Mouse (Mus musculus) limb, embryonic 15.5 days (tissue): Measurements from ENCODE around the gene Gm17949. TPM values are rescaled to one million over a fixed set of nuclear protein-coding genes. Genes with fewer than 3 reads are reported as not detected.
A peak's percentile ranks its signal among the peaks of the same experiment; 100 is the strongest.

Source experiments
- ATAC-seq: fragments of 200-750 bp; cut with Nextera tagmentation; 2 replicates; pipeline ENCODE4 v1.8.0; 2017; ENCODE audit warnings: low read depth, moderate TSS enrichment; ENCODE audit not compliant: insufficient number of reproducible peaks, low FRiP score, low TSS enrichment
- H3K27ac ChIP-seq: fragments of 300-500 bp; sonication (generic); 2 replicates; pipeline ENCODE4 v1.5.1; 2015; ENCODE audit warnings: moderate library complexity, mild to moderate bottlenecking, inconsistent platforms
- H3K27me3 ChIP-seq: fragments of 300-500 bp; sonication (generic); 2 replicates; pipeline ENCODE4 v1.6.1; 2015; ENCODE audit warnings: inconsistent platforms
- H3K36me3 ChIP-seq: fragments of 300-500 bp; sonication (generic); 2 replicates; pipeline ENCODE4 v1.6.1; 2015; ENCODE audit warnings: inconsistent platforms
- H3K4me1 ChIP-seq: fragments of 300-500 bp; sonication (generic); 2 replicates; pipeline ENCODE4 v1.6.1; 2015; ENCODE audit warnings: inconsistent platforms
- H3K4me2 ChIP-seq: fragments of 300-500 bp; sonication (generic); 2 replicates; pipeline ENCODE4 v1.6.1; 2015; ENCODE audit warnings: mild to moderate bottlenecking, inconsistent platforms
- H3K4me3 ChIP-seq: fragments of 300-500 bp; sonication (generic); 2 replicates; pipeline ENCODE4 v1.5.1; 2015; ENCODE audit warnings: mild to moderate bottlenecking, inconsistent platforms
- H3K9ac ChIP-seq: fragments of 300-500 bp; sonication (generic); 2 replicates; pipeline ENCODE4 v1.6.1; 2015; ENCODE audit warnings: inconsistent platforms
- H3K9me3 ChIP-seq: fragments of 300-500 bp; sonication (generic); 2 replicates; pipeline ENCODE4 v1.6.1; 2016; ENCODE audit warnings: inconsistent platforms
- WGBS: fragments of 180-500 bp; shearing (Covaris S2); methylation state at CpG from one replicate; pipeline ENCODE4 v1.1.7; 2015; 5-methylcytosine and 5-hydroxymethylcytosine counted together
- polyA plus RNA-seq: library from polyadenylated mRNA; unstranded; fragments of >200 nt; fragmentation: Nextera tagmentation; extraction: Ambion mirVana; gene quantifications from 2 replicates; pipeline ENCODE4 v1.2.1, GENCODE M21; 2015

Gene Gm17949
- polyA plus RNA-seq, 1 experiment from 2014 or later: 0.37 TPM

DNA sequence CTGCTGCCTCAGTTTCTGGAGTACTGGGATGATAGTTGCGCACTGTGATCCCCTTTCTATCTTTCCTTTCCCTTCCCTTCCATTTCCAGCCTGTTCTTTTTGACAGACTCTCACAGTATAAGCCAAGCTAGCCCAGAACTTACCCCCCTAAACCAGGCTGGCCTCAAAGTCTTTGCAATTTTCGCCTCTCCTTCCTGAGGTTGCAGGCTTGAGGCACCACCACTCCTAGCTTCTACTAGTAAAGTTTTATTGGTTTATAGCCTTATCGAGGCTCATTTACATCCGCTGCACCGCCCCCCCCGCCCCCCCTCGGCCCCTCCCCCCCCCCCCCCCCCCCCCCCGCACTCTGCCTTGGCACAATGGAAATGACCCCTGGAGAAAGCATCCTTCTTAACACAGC lies 31.7 kb upstream of the Gm17949 start:
- no peak overlapping the region for H3K4me2 ChIP-seq
- H3K9me3 ChIP-seq: no peaks in the 10 kb centered on the region
- no peak overlapping the region for H3K9ac ChIP-seq
- no peak overlapping the region for H3K27ac ChIP-seq
- H3K36me3 ChIP-seq: no peaks in the 10 kb centered on the region
- no peak for ATAC-seq
- no peaks in the 10 kb centered on the region for H3K27me3 ChIP-seq
- no peak overlapping the region for H3K4me3 ChIP-seq
- 19% methylated on average over 5 of the region's 8 CpGs for WGBS
- H3K4me1 ChIP-seq: no peaks in the 10 kb centered on the region; the same call in 1 of the 2 replicates

GRCm38 (mm10) chr17:56981049-56981448 lies 30.2 kb upstream of the Gm17949 start:
- Histone ChIP-seq H3K27me3 (no peaks in the 10 kb centered on the region), H3K9me3 (no peaks in the 10 kb centered on the region), H3K4me1 (no peaks in the 10 kb centered on the region), H3K27ac (no peak overlapping the region), H3K36me3 (no peaks in the 10 kb centered on the region), H3K4me2 (no peak overlapping the region), H3K4me3 (no peak overlapping the region), H3K9ac (no peak overlapping the region)
- 55% methylated on average over 7 of the region's 7 CpGs for WGBS
- no peak for ATAC-seq

DNA sequence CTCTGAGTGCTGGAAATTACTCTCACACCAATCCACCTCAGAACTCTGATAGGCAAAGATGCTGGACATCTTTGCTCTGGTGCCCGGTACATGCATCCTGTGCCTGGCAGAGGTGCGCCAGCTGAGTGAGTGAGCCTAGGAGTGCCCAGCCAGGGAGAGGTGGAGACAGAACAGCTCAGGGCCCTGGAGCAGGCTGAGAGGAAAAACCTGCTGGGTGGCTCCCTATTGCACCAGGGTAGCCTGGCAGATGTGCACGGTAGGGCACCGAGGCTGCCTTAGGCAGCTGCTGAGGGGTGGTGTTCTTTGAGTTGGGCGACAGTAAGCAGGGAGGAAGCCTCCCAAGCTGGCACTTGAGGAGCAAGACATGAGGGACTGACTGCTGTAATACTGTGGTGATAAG lies 29.3 kb upstream of the Gm17949 start, which contains the start of gene Acer1:
Gene Acer1 (minus strand): TSS at position 114 of the 400 bp plus-strand sequence.
- WGBS: 67% methylated on average over 5 of the region's 5 CpGs

DNA sequence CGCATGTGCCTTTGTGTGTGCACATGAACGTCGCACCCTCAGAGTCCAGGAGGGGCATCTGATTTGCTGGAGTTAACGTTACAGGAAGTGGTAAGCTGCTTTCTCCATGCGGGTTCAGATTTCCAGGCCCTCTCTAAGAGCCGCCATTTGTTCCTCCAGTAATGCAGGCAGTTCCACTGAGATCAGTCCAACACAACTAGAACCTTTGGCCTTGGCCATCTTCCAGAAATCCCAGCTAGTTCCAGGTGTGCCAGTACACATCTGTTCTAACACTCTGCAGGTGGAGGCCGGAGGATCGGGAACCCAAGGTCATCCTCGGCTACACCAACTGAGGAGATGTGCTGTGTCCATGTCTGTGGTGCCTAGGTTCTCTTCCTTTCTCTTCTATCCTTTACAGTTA lies 26.4 kb upstream of the Gm17949 start:
- no peak overlapping the region for H3K4me2 ChIP-seq
- no peak overlapping the region for H3K9ac ChIP-seq
- no peak overlapping the region for H3K27ac ChIP-seq
- ATAC-seq: no peak
- no peaks in the 10 kb centered on the region for H3K36me3 ChIP-seq
- no peak overlapping the region for H3K4me3 ChIP-seq
- H3K4me1 ChIP-seq: peaks cover 2% of the 10 kb centered on the region; the same call in 1 of the 2 replicates
- no peaks in the 10 kb centered on the region for H3K9me3 ChIP-seq
- 75% methylated on average over 9 of the region's 9 CpGs for WGBS
- H3K27me3 ChIP-seq: no peaks in the 10 kb centered on the region

More for the DNA sequence above, 29.3 kb upstream of the Gm17949 start, which contains the start of gene Acer1:
- Histone ChIP-seq H3K27me3 (no peaks in the 10 kb centered on the region), H3K27ac (no peak within 1 kb of the TSS; the same call in 1 of the 2 replicates), H3K4me2 (no peak within 1 kb of the TSS), H3K36me3 (no peaks in the 10 kb centered on the region), H3K9ac (no peak within 1 kb of the TSS), H3K4me1 (no peaks in the 10 kb centered on the region), H3K9me3 (no peaks in the 10 kb centered on the region), H3K4me3 (no peak within 1 kb of the TSS)
- no peak for ATAC-seq

GRCm38 (mm10) chr17:56985656-56986055 lies 25.6 kb upstream of the Gm17949 start:
- no peak for ATAC-seq

DNA sequence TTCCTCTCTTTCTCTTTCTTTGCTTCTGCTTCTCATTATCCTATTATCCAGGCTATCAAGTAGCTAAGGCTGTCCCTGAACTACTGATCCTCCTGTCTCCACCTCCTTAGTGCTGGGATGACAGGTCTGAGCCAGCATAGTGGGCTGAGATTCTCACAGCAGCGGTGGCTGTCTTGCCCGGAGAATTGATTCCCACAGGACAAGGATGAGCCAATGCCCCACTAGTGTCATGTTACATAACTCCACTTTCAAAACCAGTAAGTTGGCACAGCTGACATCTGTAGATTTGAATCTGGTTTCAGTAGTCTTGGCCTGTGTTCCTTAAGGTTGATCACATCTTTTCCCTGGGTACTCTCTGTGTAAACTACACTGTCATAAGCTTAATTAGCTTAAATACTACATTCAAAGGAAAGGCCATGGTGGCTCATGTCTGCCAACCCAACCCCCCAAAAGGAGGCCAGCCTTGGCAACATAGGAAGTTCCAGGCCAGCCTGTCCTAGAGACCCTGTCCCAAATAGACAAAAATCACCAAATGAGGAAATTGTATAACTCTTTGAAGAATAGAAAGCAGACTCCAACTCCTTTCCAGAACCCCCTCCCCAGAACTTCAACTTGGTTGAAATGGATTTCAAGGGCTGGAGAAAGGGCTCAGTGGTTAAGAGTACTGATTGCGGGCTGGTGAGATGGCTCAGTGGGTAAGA lies 25.0 kb upstream of the Gm17949 start:
- no peak for ATAC-seq
- WGBS: 86% methylated on average over 3 of the region's 3 CpGs
- no peak overlapping the region for H3K4me3 ChIP-seq
- no peak overlapping the region for H3K4me2 ChIP-seq
- peaks cover 8% of the 10 kb centered on the region for H3K4me1 ChIP-seq
- no peak overlapping the region for H3K27ac ChIP-seq
- H3K9me3 ChIP-seq: no peaks in the 10 kb centered on the region
- no peaks in the 10 kb centered on the region for H3K36me3 ChIP-seq
- no peaks in the 10 kb centered on the region for H3K27me3 ChIP-seq
- H3K9ac ChIP-seq: no peak overlapping the region

More at GRCm38 (mm10) chr17:56985656-56986055, 25.6 kb upstream of the Gm17949 start:
- WGBS: 64% methylated on average over 3 of the region's 3 CpGs
- H3K27me3 ChIP-seq: no peaks in the 10 kb centered on the region
- H3K9me3 ChIP-seq: no peaks in the 10 kb centered on the region
- H3K36me3 ChIP-seq: no peaks in the 10 kb centered on the region
- H3K9ac ChIP-seq: no peak overlapping the region
- H3K27ac ChIP-seq: no peak overlapping the region
- H3K4me3 ChIP-seq: no peak overlapping the region
- peaks cover 2% of the 10 kb centered on the region for H3K4me1 ChIP-seq
- no peak overlapping the region for H3K4me2 ChIP-seq

- peaks cover 12% of the 10 kb centered on the region for H3K4me1 ChIP-seq
- no peak overlapping the region for H3K9ac ChIP-seq
- WGBS: 79% methylated on average over 7 of the region's 7 CpGs
- no peaks in the 10 kb centered on the region for H3K9me3 ChIP-seq
- no peaks in the 10 kb centered on the region for H3K27me3 ChIP-seq
- no peak overlapping the region for H3K4me3 ChIP-seq
- ATAC-seq: no peak
- peaks cover 20% of the 10 kb centered on the region for H3K36me3 ChIP-seq
- no peak overlapping the region for H3K4me2 ChIP-seq
- H3K27ac ChIP-seq: no peak overlapping the region
Observed at GRCm38 (mm10) chr17:56988441-56988840, 22.8 kb upstream of the Gm17949 start.

- H3K9ac ChIP-seq: no peak overlapping the region
- H3K36me3 ChIP-seq: peaks cover 26% of the 10 kb centered on the region
- H3K9me3 ChIP-seq: no peaks in the 10 kb centered on the region
- no peak for ATAC-seq
- H3K4me1 ChIP-seq: peaks cover 12% of the 10 kb centered on the region
- WGBS: 67% methylated on average over 7 of the region's 7 CpGs
- peak overlapping the region; percentile 85 for H3K4me3 ChIP-seq
- H3K27me3 ChIP-seq: no peaks in the 10 kb centered on the region
- peak overlapping the region; percentile 72 for H3K4me2 ChIP-seq
- no peak overlapping the region for H3K27ac ChIP-seq
Observed at GRCm38 (mm10) chr17:56988921-56989430, 22.3 kb upstream of the Gm17949 start.

GRCm38 (mm10) chr17:56989467-56990114 lies 21.7 kb upstream of the Gm17949 start:
- Histone ChIP-seq H3K9me3 (no peaks in the 10 kb centered on the region), H3K4me2 (peak overlapping the region; percentile 72), H3K27me3 (no peaks in the 10 kb centered on the region), H3K36me3 (peaks cover 32% of the 10 kb centered on the region), H3K9ac (peak overlapping the region; percentile 42; the same call in 1 of the 2 replicates), H3K27ac (peak overlapping the region; percentile 78), H3K4me1 (peaks cover 12% of the 10 kb centered on the region), H3K4me3 (peak overlapping the region; percentile 85)
- ATAC-seq: peak; percentile 86
- 3% methylated on average over 25 of the region's 25 CpGs for WGBS

- peak within 1 kb of the TSS; percentile 78 for H3K27ac ChIP-seq
- under 1% methylated on average over 52 of the region's 52 CpGs for WGBS
- ATAC-seq: peak; percentile 96
- peak within 1 kb of the TSS; percentile 72 for H3K4me2 ChIP-seq
- no peaks in the 10 kb centered on the region for H3K27me3 ChIP-seq
- peaks cover 38% of the 10 kb centered on the region for H3K36me3 ChIP-seq
- H3K9me3 ChIP-seq: no peaks in the 10 kb centered on the region
- H3K4me1 ChIP-seq: peaks cover 12% of the 10 kb centered on the region
- H3K9ac ChIP-seq: peak within 1 kb of the TSS; percentile 83
- peak within 1 kb of the TSS; percentile 85 for H3K4me3 ChIP-seq
Observed at GRCm38 (mm10) chr17:56990115-56990746, 21.0 kb upstream of the Gm17949 start, which contains the start of gene Clpp. Clpp (plus strand) TSS chr17:56990305.

- Histone ChIP-seq H3K4me2 (peak overlapping the region; percentile 72), H3K36me3 (peaks cover 46% of the 10 kb centered on the region), H3K4me1 (peaks cover 12% of the 10 kb centered on the region), H3K27me3 (no peaks in the 10 kb centered on the region), H3K9me3 (no peaks in the 10 kb centered on the region), H3K9ac (0 out of 2 replicates have a peak overlapping the region, but pooled peaks have one; percentile 83), H3K27ac (no peak overlapping the region), H3K4me3 (peak overlapping the region; percentile 85)
- ATAC-seq: no peak
- WGBS: 71% methylated on average over 2 of the region's 2 CpGs
Observed at GRCm38 (mm10) chr17:56990966-56991365, 20.3 kb upstream of the Gm17949 start.
